Mouse (Mus musculus): ENCODE measurements around the gene Cd200. TPM values are rescaled to one million over a fixed set of nuclear protein-coding genes. Genes with fewer than 3 reads are reported as not detected.
A peak's percentile ranks its signal among the peaks of the same experiment; 100 is the strongest.
"Not testable (repeated sequence)": the region's sequence is repeated elsewhere in the genome, so short reads cannot be mapped to it uniquely, and the experiment has no call there.

Cd200 gene
- polyA plus RNA-seq, 1 experiment from 2014 or later: 209 TPM

DNA sequence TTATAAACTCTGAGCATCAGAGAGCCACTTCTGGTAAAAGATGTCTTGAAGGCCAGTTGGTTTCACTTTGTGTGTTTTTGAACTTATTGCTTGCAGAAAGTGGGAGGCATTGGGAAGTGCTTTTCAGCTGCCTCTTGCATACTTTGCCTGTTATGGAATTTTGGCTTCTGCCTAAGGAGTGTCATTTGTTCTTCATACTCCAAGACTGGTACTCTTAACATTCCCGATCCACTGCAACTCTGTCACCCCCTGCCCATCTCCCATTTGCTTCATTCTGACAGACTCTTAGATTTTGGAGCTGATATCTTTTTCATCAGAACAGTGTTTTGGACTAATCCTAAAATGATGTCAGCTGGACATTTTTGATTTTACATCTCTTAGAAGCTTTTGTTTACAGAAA lies 51.7 kb downstream of the Cd200 start:
- no peak for DNase-seq (ENCODE audit: low spot score)
- WGBS: 94% methylated on average over 1 of the region's 1 CpGs

DNA sequence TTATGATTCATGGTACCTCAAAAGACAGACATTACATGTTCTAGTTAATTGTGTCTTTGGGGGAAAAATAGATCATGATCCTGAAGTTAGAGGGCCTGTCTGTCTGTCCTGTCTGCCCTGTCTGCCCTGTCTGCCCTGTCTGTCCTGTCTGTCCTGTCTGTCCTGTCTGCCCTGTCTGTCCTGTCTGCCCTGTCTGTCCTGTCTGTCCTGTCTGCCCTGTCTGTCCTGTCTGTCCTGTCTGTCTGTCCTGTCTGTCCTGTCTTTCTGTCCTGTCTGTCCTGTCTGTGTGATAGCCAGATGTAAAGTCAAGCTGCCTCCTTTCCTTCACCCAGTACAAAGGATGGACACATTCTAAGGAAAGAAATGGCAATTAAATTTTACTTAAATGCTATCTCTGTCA lies 56.0 kb downstream of the Cd200 start:
- Histone ChIP-seq H3K4me3 (ENCODE audit: low read depth, low read length) (no peak overlapping the region), H3K4me2 (ENCODE audit: low read length) (no peak overlapping the region), H3K4me1 (ENCODE audit: control insufficient read depth, insufficient read depth, low read length) (no peaks in the 10 kb centered on the region), H3K27me3 (replicated peaks; ENCODE audit: control insufficient read depth, insufficient read depth, low read length) (no peaks in the 10 kb centered on the region), H3K9me3 (replicated peaks; ENCODE audit: control insufficient read depth, low read length) (no peaks in the 10 kb centered on the region), H3K27ac (ENCODE audit: low read depth, low read length) (no peak overlapping the region), H3K9ac (ENCODE audit: low read length) (no peak overlapping the region), H3K36me3 (ENCODE audit: control insufficient read depth, insufficient read depth, low read length) (no peaks in the 10 kb centered on the region)
- DNase-seq (ENCODE audit: low spot score): peak; percentile 51
- ATAC-seq: no peak; the same call in 1 of the 2 replicates

More for the DNA sequence above, 51.7 kb downstream of the Cd200 start:
- Histone ChIP-seq H3K27me3 (replicated peaks; ENCODE audit: control insufficient read depth, insufficient read depth, low read length) (no peaks in the 10 kb centered on the region), H3K9me3 (replicated peaks; ENCODE audit: control insufficient read depth, low read length) (no peaks in the 10 kb centered on the region), H3K36me3 (ENCODE audit: control insufficient read depth, insufficient read depth, low read length) (no peaks in the 10 kb centered on the region), H3K4me2 (ENCODE audit: low read length) (no peak overlapping the region), H3K4me3 (ENCODE audit: low read depth, low read length) (no peak overlapping the region), H3K4me1 (ENCODE audit: control insufficient read depth, insufficient read depth, low read length) (no peaks in the 10 kb centered on the region), H3K27ac (ENCODE audit: low read depth, low read length) (no peak overlapping the region), H3K9ac (ENCODE audit: low read length) (no peak overlapping the region)
- no peak for ATAC-seq

DNA sequence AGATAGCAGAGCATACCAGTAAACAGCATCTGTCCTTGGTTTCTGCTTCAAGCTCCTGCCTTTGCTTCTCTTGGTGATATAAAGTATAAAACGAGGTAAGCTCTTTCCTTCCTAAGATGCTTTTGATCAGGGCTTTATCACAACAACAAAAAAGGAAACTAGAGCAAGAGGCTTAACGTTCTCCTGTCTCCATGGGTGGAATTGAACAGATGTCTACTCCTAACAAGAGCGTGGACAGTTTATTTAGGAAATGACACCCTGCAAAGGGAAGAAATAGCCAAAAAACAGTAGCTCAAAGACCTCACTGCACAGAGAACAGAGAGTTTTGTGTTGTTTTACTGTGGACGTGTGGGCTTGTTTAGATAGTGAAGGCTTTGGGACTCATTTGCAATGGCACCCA lies 58.1 kb downstream of the Cd200 start:
- WGBS: 50% methylated on average over 4 of the region's 4 CpGs

GRCm38 (mm10) chr16:45349523-45350298 lies 59.1 kb downstream of the Cd200 start:
- DNase-seq (ENCODE audit: low spot score): no peak
- H3K4me2 ChIP-seq (ENCODE audit: low read length): no peak overlapping the region

More for the DNA sequence above, 58.1 kb downstream of the Cd200 start:
- Histone ChIP-seq H3K36me3 (ENCODE audit: control insufficient read depth, insufficient read depth, low read length) (no peaks in the 10 kb centered on the region), H3K4me1 (ENCODE audit: control insufficient read depth, insufficient read depth, low read length) (no peaks in the 10 kb centered on the region), H3K9me3 (replicated peaks; ENCODE audit: control insufficient read depth, low read length) (no peaks in the 10 kb centered on the region), H3K4me3 (ENCODE audit: low read depth, low read length) (no peak overlapping the region), H3K4me2 (ENCODE audit: low read length) (no peak overlapping the region), H3K27ac (ENCODE audit: low read depth, low read length) (no peak overlapping the region), H3K9ac (ENCODE audit: low read length) (no peak overlapping the region), H3K27me3 (replicated peaks; ENCODE audit: control insufficient read depth, insufficient read depth, low read length) (no peaks in the 10 kb centered on the region)
- ATAC-seq: no peak
- no peak for DNase-seq (ENCODE audit: low spot score)

GRCm38 (mm10) chr16:45348238-45348637 lies 60.6 kb downstream of the Cd200 start:
- ATAC-seq; H3K4me2 ChIP-seq (ENCODE audit: low read length); H3K4me1 ChIP-seq (ENCODE audit: control insufficient read depth, insufficient read depth, low read length); H3K9ac ChIP-seq (ENCODE audit: low read length); H3K4me3 ChIP-seq (ENCODE audit: low read depth, low read length); H3K36me3 ChIP-seq (ENCODE audit: control insufficient read depth, insufficient read depth, low read length); DNase-seq (ENCODE audit: low spot score); H3K27me3 ChIP-seq (replicated peaks; ENCODE audit: control insufficient read depth, insufficient read depth, low read length); H3K27ac ChIP-seq (ENCODE audit: low read depth, low read length); H3K9me3 ChIP-seq (replicated peaks; ENCODE audit: control insufficient read depth, low read length): not testable (repeated sequence)
- 92% methylated on average over 5 of the region's 9 CpGs for WGBS

More at GRCm38 (mm10) chr16:45349523-45350298, 59.1 kb downstream of the Cd200 start:
- WGBS: 79% methylated on average over 3 of the region's 3 CpGs
- no peak overlapping the region for H3K9ac ChIP-seq (ENCODE audit: low read length)
- H3K4me3 ChIP-seq (ENCODE audit: low read depth, low read length): no peak overlapping the region
- H3K36me3 ChIP-seq (ENCODE audit: control insufficient read depth, insufficient read depth, low read length): no peaks in the 10 kb centered on the region
- no peaks in the 10 kb centered on the region for H3K27me3 ChIP-seq (replicated peaks; ENCODE audit: control insufficient read depth, insufficient read depth, low read length)
- ATAC-seq: no peak
- H3K27ac ChIP-seq (ENCODE audit: low read depth, low read length): no peak overlapping the region
- H3K4me1 ChIP-seq (ENCODE audit: control insufficient read depth, insufficient read depth, low read length): no peaks in the 10 kb centered on the region
- H3K9me3 ChIP-seq (replicated peaks; ENCODE audit: control insufficient read depth, low read length): no peaks in the 10 kb centered on the region

DNA sequence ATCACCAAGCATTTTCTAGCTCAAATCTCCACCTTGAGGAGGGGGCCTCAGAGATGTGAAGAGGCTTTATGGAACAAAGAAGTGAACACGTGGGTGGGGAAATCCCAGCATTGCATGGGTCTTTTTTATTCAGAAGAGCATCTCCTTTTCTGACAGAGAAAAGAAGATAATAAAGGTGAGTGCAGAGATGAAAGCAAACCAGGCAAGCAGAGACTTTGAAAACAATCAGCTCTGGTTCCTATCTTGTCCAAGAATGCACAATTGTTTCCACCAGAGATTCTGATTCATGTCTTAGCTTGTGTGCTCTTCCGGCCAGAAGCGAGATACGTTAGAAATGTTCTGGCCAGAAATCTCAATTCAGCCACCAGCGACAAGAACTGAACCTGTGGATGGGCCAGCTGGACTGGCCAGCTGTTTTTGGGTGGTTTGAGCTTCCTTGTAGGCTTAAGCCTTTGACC lies 61.9 kb downstream of the Cd200 start:
- 90% methylated on average over 5 of the region's 5 CpGs for WGBS

DNA sequence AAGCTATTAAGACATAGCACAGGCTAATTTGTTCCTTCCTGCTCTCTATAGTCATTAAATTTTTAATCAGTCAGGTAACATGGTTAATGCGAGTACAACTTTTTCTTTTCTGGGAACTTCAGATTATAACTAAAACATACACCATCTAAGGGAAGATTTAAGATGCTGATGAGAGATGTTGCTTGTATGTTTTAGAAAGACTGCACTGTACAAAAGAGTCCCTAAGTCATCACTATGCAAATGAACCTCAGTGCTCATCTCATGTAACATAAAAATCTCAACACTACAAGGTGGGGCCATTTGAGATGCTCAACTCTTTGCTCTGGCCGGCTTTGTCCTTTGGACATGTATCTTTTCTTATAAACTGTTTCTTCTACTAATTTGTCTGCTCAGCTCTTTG lies 62.5 kb downstream of the Cd200 start:
- Histone ChIP-seq H3K4me3 (ENCODE audit: low read depth, low read length) (no peak overlapping the region), H3K27ac (ENCODE audit: low read depth, low read length) (no peak overlapping the region), H3K9me3 (replicated peaks; ENCODE audit: control insufficient read depth, low read length) (no peaks in the 10 kb centered on the region), H3K4me2 (ENCODE audit: low read length) (no peak overlapping the region), H3K27me3 (replicated peaks; ENCODE audit: control insufficient read depth, insufficient read depth, low read length) (no peaks in the 10 kb centered on the region), H3K36me3 (ENCODE audit: control insufficient read depth, insufficient read depth, low read length) (no peaks in the 10 kb centered on the region), H3K4me1 (ENCODE audit: control insufficient read depth, insufficient read depth, low read length) (no peaks in the 10 kb centered on the region), H3K9ac (ENCODE audit: low read length) (no peak overlapping the region)
- no peak for ATAC-seq
- DNase-seq (ENCODE audit: low spot score): no peak
- 95% methylated on average over 2 of the region's 2 CpGs for WGBS

More for the DNA sequence above, 61.9 kb downstream of the Cd200 start:
- H3K4me2 ChIP-seq (ENCODE audit: low read length): no peak overlapping the region
- H3K27ac ChIP-seq (ENCODE audit: low read depth, low read length): no peak overlapping the region
- H3K9me3 ChIP-seq (replicated peaks; ENCODE audit: control insufficient read depth, low read length): no peaks in the 10 kb centered on the region
- no peaks in the 10 kb centered on the region for H3K27me3 ChIP-seq (replicated peaks; ENCODE audit: control insufficient read depth, insufficient read depth, low read length)
- H3K4me3 ChIP-seq (ENCODE audit: low read depth, low read length): no peak overlapping the region
- ATAC-seq: no peak
- no peak overlapping the region for H3K9ac ChIP-seq (ENCODE audit: low read length)
- DNase-seq (ENCODE audit: low spot score): no peak
- H3K36me3 ChIP-seq (ENCODE audit: control insufficient read depth, insufficient read depth, low read length): no peaks in the 10 kb centered on the region
- H3K4me1 ChIP-seq (ENCODE audit: control insufficient read depth, insufficient read depth, low read length): no peaks in the 10 kb centered on the region

DNA sequence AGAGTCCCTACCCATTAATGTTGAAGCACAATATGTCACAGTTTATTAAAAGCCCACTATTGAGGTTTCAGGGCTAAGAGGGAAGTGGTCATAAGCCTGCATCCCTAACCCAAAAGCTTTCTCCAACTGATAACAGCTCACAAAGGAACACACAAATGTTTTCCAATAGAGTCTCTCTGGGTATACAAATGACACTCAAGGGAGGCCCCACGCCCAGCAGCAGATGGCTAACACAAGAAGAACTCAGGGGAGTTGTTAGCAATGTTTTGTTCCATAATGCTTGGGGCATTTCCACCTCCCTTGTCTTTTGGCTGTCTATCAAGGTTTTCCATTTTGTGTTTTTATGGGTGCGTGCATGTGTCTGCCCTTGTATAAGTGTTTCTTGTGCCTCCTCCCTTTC lies 64.0 kb downstream of the Cd200 start:
- Histone ChIP-seq H3K27ac (ENCODE audit: low read depth, low read length) (no peak overlapping the region), H3K4me2 (ENCODE audit: low read length) (no peak overlapping the region), H3K9me3 (replicated peaks; ENCODE audit: control insufficient read depth, low read length) (no peaks in the 10 kb centered on the region), H3K27me3 (replicated peaks; ENCODE audit: control insufficient read depth, insufficient read depth, low read length) (no peaks in the 10 kb centered on the region), H3K9ac (ENCODE audit: low read length) (no peak overlapping the region), H3K4me3 (ENCODE audit: low read depth, low read length) (no peak overlapping the region), H3K36me3 (ENCODE audit: control insufficient read depth, insufficient read depth, low read length) (no peaks in the 10 kb centered on the region), H3K4me1 (ENCODE audit: control insufficient read depth, insufficient read depth, low read length) (no peaks in the 10 kb centered on the region)
- 63% methylated on average over 2 of the region's 2 CpGs for WGBS
- ATAC-seq (no peak), DNase-seq (ENCODE audit: low spot score) (no peak)

DNA sequence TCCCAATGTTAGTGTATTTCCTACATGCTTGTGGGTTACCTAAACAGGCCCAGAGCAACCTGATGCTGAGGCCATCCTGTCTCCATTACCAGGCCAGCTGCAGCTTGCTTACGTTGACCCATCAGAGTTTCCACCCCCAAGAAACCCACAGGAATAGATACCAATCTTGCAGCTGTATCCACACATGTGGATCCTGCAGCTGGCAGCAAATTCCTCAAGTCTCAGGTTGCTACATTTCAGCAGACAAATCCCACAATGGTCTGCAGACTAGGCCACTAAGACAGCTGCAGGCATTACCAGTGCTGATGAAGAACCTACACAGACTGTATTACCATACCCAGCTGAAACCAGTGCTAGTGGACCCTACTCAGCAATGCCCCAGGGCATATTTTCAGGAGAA lies 72.4 kb downstream of the Cd200 start:
- 81% methylated on average over 1 of the region's 1 CpGs for WGBS
- H3K27ac ChIP-seq (ENCODE audit: low read depth, low read length): no peak overlapping the region
- no peaks in the 10 kb centered on the region for H3K4me1 ChIP-seq (ENCODE audit: control insufficient read depth, insufficient read depth, low read length)
- H3K36me3 ChIP-seq (ENCODE audit: control insufficient read depth, insufficient read depth, low read length): no peaks in the 10 kb centered on the region
- H3K27me3 ChIP-seq (replicated peaks; ENCODE audit: control insufficient read depth, insufficient read depth, low read length): no peaks in the 10 kb centered on the region
- ATAC-seq (no peak), DNase-seq (ENCODE audit: low spot score) (no peak)
- H3K4me3 ChIP-seq (ENCODE audit: low read depth, low read length): no peak overlapping the region
- H3K9me3 ChIP-seq (replicated peaks; ENCODE audit: control insufficient read depth, low read length): no peaks in the 10 kb centered on the region
- no peak overlapping the region for H3K4me2 ChIP-seq (ENCODE audit: low read length)
- H3K9ac ChIP-seq (ENCODE audit: low read length): no peak overlapping the region
